Mouse (Mus musculus) neutrophil, adult 5-6 weeks (primary cell): ENCODE results near the gene 9530077C05Rik. TPM values are rescaled to one million over a fixed set of nuclear protein-coding genes. Genes with fewer than 3 reads are reported as not detected.
"Not testable (repeated sequence)": the region's sequence is repeated elsewhere in the genome, so short reads cannot be mapped to it uniquely, and the experiment has no call there.

Experiments
- ATAC-seq: fragments of 151-379, 151-347 bp; 2 replicates; pipeline ENCODE4 v1.8.0; 2017; ENCODE audit warnings: mild to moderate bottlenecking, moderate TSS enrichment; ENCODE audit not compliant: insufficient number of reproducible peaks, poor library complexity, low FRiP score, severe bottlenecking; ENCODE audit errors: extremely low read depth
- total RNA-seq: library from RNA; stranded (forward); fragments of 200-1000 nt; gene quantifications from 2 replicates; pipeline ENCODE4 v1.2.3, GENCODE M21; 2017

The 9530077C05Rik gene
- total RNA-seq = 11.0 and 15.4 TPM in 2 replicates

GRCm38 (mm10) chr9:22411002-22411857 is at the start of gene 9530077C05Rik:
TSS of gene 9530077C05Rik (plus strand) at chr9:22411513.
- ATAC-seq = peak; percentile 100

- ATAC-seq = no peak
Observed at GRCm38 (mm10) chr9:22366221-22366620, 45.1 kb upstream of the 9530077C05Rik start.

- ATAC-seq = peak; percentile 50
Observed at GRCm38 (mm10) chr9:22366621-22367020, 44.7 kb upstream of the 9530077C05Rik start.

GRCm38 (mm10) chr9:22368030-22368429 is 43.3 kb upstream of the 9530077C05Rik start:
- ATAC-seq = no peak

- 0 out of 2 replicates have a peak, but pooled peaks have one; percentile 19 for ATAC-seq
Observed at GRCm38 (mm10) chr9:22372760-22373159, 38.6 kb upstream of the 9530077C05Rik start.

- no peak for ATAC-seq
Observed at GRCm38 (mm10) chr9:22376086-22376485, 35.2 kb upstream of the 9530077C05Rik start.

- no peak for ATAC-seq
Observed at GRCm38 (mm10) chr9:22385890-22386289, 25.4 kb upstream of the 9530077C05Rik start.

GRCm38 (mm10) chr9:22387901-22388300 is 23.4 kb upstream of the 9530077C05Rik start:
- no peak for ATAC-seq

GRCm38 (mm10) chr9:22388401-22388980 is 22.8 kb upstream of the 9530077C05Rik start:
- ATAC-seq = no peak

- peak; percentile 95 for ATAC-seq
Observed at GRCm38 (mm10) chr9:22389021-22389476, 22.3 kb upstream of the 9530077C05Rik start, which contains the start of gene Anln. TSS of gene Anln (minus strand) at chr9:22389188.

- no peak for ATAC-seq
Observed at GRCm38 (mm10) chr9:22389736-22390245, 21.5 kb upstream of the 9530077C05Rik start.

- no peak for ATAC-seq
Observed at GRCm38 (mm10) chr9:22390390-22390789, 20.9 kb upstream of the 9530077C05Rik start.

- peak; percentile 53 for ATAC-seq
Observed at GRCm38 (mm10) chr9:22394725-22395124, 16.6 kb upstream of the 9530077C05Rik start.

- no peak for ATAC-seq
Observed at GRCm38 (mm10) chr9:22399021-22399420, 12.3 kb upstream of the 9530077C05Rik start.

- no peak for ATAC-seq
Observed at GRCm38 (mm10) chr9:22402001-22402400, 9.3 kb upstream of the 9530077C05Rik start.

GRCm38 (mm10) chr9:22402976-22403375 is 8.3 kb upstream of the 9530077C05Rik start:
- ATAC-seq = no peak

GRCm38 (mm10) chr9:22403501-22403900 is 7.8 kb upstream of the 9530077C05Rik start:
- not testable (repeated sequence) for ATAC-seq

- no peak for ATAC-seq
Observed at GRCm38 (mm10) chr9:22405414-22405813, 5.9 kb upstream of the 9530077C05Rik start.

GRCm38 (mm10) chr9:22407633-22408032 is 3.7 kb upstream of the 9530077C05Rik start:
- ATAC-seq = not testable (repeated sequence)

GRCm38 (mm10) chr9:22408344-22408743 is 3.0 kb upstream of the 9530077C05Rik start:
- not testable (repeated sequence) for ATAC-seq
